Mouse (Mus musculus): ENCODE measurements around the gene Flot1. TPM values are rescaled to one million over a fixed set of nuclear protein-coding genes. Genes with fewer than 3 reads are reported as not detected.

The Flot1 gene
- polyA plus RNA-seq (2012; rRNA removed), result 31.0 and 40.2 TPM in 2 replicates

GRCm38 (mm10) chr17:35822964-35823937, at the start of gene Flot1:
Flot1 (plus strand) TSS chr17:35823230.

GRCm38 (mm10) chr17:35821439-35822430, 1.3 kb upstream of the Flot1 start, which contains the start of gene Ier3:
Ier3 (plus strand) TSS chr17:35821684.

GRCm38 (mm10) chr17:35838122-35838544, 15.1 kb downstream of the Flot1 start, which contains the start of gene Tubb5:
Tubb5 (minus strand) TSS chr17:35838306.

GRCm38 (mm10) chr17:35841076-35841950, 18.3 kb downstream of the Flot1 start, which contains the start of gene Mdc1:
Mdc1 (plus strand) TSS chr17:35841515.

GRCm38 (mm10) chr17:35861198-35861857, 38.3 kb downstream of the Flot1 start, which contains the start of gene Nrm:
Nrm (plus strand) TSS chr17:35861318.

GRCm38 (mm10) chr17:35865481-35866280, 42.7 kb downstream of the Flot1 start, which contains the start of gene Ppp1r18:
Ppp1r18 (plus strand) TSS chr17:35865593.

GRCm38 (mm10) chr17:35879245-35880057, 56.4 kb downstream of the Flot1 start, which contains the start of gene Dhx16:
Dhx16 (plus strand) TSS chr17:35879819.

Other genes with a start within 250 kb of the Flot1 start
- gene Sfta2, start 221.7 kb upstream of the Flot1 start, polyA plus RNA-seq (2012; rRNA removed), result not detected in 2 replicates
- not detected in 2 replicates for gene Gm9573, start 196.6 kb upstream of the Flot1 start, polyA plus RNA-seq (2012; rRNA removed)
- 0.01 TPM in 2 replicates for gene Mucl3, start 179.5 kb upstream of the Flot1 start, polyA plus RNA-seq (2012; rRNA removed)
- 6.9 and 8.3 TPM in 2 replicates for gene Vars2, start 155.6 kb upstream of the Flot1 start, polyA plus RNA-seq (2012; rRNA removed)
- 14.3 and 15.4 TPM in 2 replicates for gene Gtf2h4, start 149.5 kb upstream of the Flot1 start, polyA plus RNA-seq (2012; rRNA removed)
- 2.2 TPM in 2 replicates for gene Ddr1, start 118.6 kb upstream of the Flot1 start, polyA plus RNA-seq (2012; rRNA removed)
- 5.5 and 6.5 TPM in 2 replicates for gene Ier3, start 1.5 kb upstream of the Flot1 start, polyA plus RNA-seq (2012; rRNA removed)
- 251 and 259 TPM in 2 replicates for gene Tubb5, start 15.1 kb downstream of the Flot1 start, polyA plus RNA-seq (2012; rRNA removed)
- gene Mdc1, start 18.3 kb downstream of the Flot1 start, polyA plus RNA-seq (2012; rRNA removed), result 4.3 and 4.5 TPM in 2 replicates
- 10.7 and 11.1 TPM in 2 replicates for gene Nrm, start 38.1 kb downstream of the Flot1 start, polyA plus RNA-seq (2012; rRNA removed)
- 17.4 and 18.6 TPM in 2 replicates for gene Ppp1r18, start 42.4 kb downstream of the Flot1 start, polyA plus RNA-seq (2012; rRNA removed)
- gene Dhx16, start 56.6 kb downstream of the Flot1 start, polyA plus RNA-seq (2012; rRNA removed), result 36.4 and 41.5 TPM in 2 replicates
- gene 2310061I04Rik, start 74.2 kb downstream of the Flot1 start, polyA plus RNA-seq (2012; rRNA removed), result 11.1 and 12.8 TPM in 2 replicates
- 9.1 and 9.2 TPM in 2 replicates for gene Atat1, start 86.8 kb downstream of the Flot1 start, polyA plus RNA-seq (2012; rRNA removed)
- 47.1 and 48.3 TPM in 2 replicates for gene Mrps18b, start 93.2 kb downstream of the Flot1 start, polyA plus RNA-seq (2012; rRNA removed)
- 13.7 and 14.0 TPM in 2 replicates for gene Ppp1r10, start 93.2 kb downstream of the Flot1 start, polyA plus RNA-seq (2012; rRNA removed)
- 33.2 and 37.2 TPM in 2 replicates for gene Abcf1, start 146.5 kb downstream of the Flot1 start, polyA plus RNA-seq (2012; rRNA removed)
- 4.6 and 5.7 TPM in 2 replicates for gene Gnl1, start 156.6 kb downstream of the Flot1 start, polyA plus RNA-seq (2012; rRNA removed)
- gene Prr3, start 157.0 kb downstream of the Flot1 start, polyA plus RNA-seq (2012; rRNA removed), result 6.0 and 6.7 TPM in 2 replicates
- gene H2-T24, start 197.3 kb downstream of the Flot1 start, polyA plus RNA-seq (2012; rRNA removed), result 14.1 and 14.9 TPM in 2 replicates
- gene H2-T23, start 209.6 kb downstream of the Flot1 start, polyA plus RNA-seq (2012; rRNA removed), result 112 and 121 TPM in 2 replicates
- gene H2-T22, start 219.5 kb downstream of the Flot1 start, polyA plus RNA-seq (2012; rRNA removed), result 14.6 and 16.9 TPM in 2 replicates
- gene Gm6034, start 219.7 kb downstream of the Flot1 start, polyA plus RNA-seq (2012; rRNA removed), result not detected in 2 replicates
- 0.03 and 0.16 TPM in 2 replicates for gene Gm11127, start 235.1 kb downstream of the Flot1 start, polyA plus RNA-seq (2012; rRNA removed)

Measured in liver, embryonic 18 days (tissue).